Mouse (Mus musculus): ENCODE measurements around the gene Gtf3a.
"Not testable (repeated sequence)": the region's sequence is repeated elsewhere in the genome, so short reads cannot be mapped to it uniquely, and the experiment has no call there.

Gtf3a gene

GRCm38 (mm10) chr5:146948508-146949088 is at the start of gene Gtf3a:
Gtf3a (plus strand) TSS chr5:146948657.
- peak; percentile 93 for DNase-seq (ENCODE audit: low read depth, low spot score)

GRCm38 (mm10) chr5:146900331-146900730 is 48.1 kb upstream of the Gtf3a start:
- DNase-seq (ENCODE audit: low read depth, low spot score) = no peak

- no peak for DNase-seq (ENCODE audit: low read depth, low spot score)
Observed at GRCm38 (mm10) chr5:146901501-146901900, 47.0 kb upstream of the Gtf3a start.

- peak; percentile 49 for DNase-seq (ENCODE audit: low read depth, low spot score)
Observed at GRCm38 (mm10) chr5:146904404-146904803, 44.1 kb upstream of the Gtf3a start.

DNA sequence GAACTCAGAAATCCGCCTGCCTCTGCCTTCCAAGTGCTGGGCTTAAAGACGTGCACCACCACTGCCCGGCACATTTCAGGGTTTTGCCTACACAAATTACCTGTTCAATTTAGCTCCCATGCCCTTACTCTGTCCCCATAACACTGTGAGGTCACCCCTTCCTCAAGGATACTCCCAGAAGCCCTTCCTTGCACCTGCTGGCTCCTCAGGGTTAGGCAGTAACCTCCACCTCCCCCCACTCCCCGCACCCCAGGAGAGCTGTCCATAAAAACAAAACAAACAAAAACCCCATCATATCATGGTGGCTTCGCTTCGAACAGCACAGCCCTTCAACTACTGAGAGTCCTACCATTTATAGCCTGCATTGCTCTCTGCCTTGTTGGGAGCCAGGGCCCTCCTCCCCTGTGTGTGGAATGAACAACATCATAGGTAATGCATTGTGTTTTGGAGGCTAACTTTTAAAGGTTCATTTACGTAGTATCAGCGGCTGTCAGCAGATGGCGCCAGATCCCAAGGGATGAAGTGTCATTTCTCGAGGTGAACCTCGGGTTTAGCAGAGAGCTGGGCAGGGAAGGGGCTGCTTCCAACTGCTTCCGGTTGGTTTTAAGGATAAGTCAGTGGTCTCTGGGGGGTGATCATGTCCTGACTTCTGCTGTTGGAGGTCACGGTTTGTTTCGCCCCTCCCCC is 42.8 kb upstream of the Gtf3a start:
- peak; percentile 15 for DNase-seq (ENCODE audit: low read depth, low spot score)

DNA sequence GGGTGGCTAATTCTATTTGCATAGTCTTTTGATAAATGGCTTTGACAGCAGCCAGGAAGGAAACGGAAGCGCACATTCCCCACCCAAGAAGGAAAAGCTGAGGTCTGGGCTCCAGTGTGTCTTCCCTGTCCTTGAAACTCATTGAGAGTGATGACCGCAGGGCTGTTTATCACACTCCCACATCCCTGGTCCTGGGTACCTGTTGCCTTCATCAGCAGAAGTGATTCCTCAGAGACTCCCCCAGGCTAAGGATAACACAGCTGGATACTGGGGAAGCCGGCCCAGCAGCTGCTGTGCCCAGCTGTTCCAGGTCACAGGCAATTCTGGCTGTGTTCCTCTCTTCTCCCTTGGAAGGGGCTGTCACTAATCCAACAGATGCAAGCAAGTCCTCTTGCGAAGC is 40.9 kb upstream of the Gtf3a start:
- no peak for DNase-seq (ENCODE audit: low read depth, low spot score)

GRCm38 (mm10) chr5:146908629-146909028 is 39.8 kb upstream of the Gtf3a start:
- DNase-seq (ENCODE audit: low read depth, low spot score) = no peak

GRCm38 (mm10) chr5:146912206-146912605 is 36.3 kb upstream of the Gtf3a start:
- DNase-seq (ENCODE audit: low read depth, low spot score) = no peak

GRCm38 (mm10) chr5:146913355-146913754 is 35.1 kb upstream of the Gtf3a start:
- no peak for DNase-seq (ENCODE audit: low read depth, low spot score)

DNA sequence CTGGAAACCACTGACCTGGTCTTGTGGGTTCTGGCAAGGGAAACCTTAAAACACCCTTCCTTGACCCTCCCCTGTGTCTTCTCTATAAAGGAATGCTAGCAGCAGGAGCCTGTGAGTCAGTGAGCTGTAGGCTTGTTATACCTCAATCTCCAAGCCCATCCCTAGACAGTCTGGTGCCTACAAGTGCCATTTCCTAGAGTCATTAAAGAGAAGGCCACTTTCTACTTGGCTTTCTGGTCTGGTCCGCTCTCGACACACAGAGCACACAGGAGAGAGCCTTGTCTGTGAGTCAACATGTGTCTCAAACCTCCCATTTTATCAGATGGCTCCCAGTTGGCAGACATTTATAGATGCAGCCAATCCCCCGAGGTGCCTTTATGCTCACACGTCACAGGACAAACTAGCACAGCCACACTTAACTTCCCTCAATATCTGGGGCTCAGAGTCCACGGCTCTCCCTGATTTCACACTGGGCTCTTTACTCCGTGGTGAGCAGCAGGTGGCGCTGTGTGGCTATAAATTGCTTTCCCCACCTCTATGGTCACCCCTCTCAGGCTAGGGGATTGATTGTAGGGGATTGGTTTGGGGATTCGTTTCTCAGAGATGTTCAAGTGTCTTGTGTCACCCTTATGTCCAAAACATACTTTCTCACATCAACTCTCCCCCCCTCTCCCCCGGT is 34.2 kb upstream of the Gtf3a start:
- no peak for DNase-seq (ENCODE audit: low read depth, low spot score)

DNA sequence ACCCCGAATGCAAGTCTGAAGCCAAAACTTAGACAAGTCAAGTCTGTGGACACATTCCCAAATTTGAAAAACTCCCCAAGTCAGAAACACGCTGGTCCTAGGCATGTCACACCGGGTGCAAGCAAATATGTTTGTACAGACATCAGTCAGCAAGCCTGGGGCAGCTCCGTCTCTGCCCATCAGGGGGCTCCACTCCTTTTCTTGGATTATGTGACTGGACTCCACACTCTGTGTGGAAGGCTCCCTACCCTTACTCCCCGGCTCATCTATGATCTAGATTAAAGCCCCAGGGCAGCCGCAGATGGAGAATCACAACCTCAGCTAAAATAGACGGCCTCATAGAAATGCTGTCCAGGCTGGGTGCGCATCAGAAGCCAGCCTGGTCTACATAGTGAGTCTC is 32.2 kb upstream of the Gtf3a start:
- no peak for DNase-seq (ENCODE audit: low read depth, low spot score)

GRCm38 (mm10) chr5:146916806-146917205 is 31.7 kb upstream of the Gtf3a start:
- no peak for DNase-seq (ENCODE audit: low read depth, low spot score)

DNA sequence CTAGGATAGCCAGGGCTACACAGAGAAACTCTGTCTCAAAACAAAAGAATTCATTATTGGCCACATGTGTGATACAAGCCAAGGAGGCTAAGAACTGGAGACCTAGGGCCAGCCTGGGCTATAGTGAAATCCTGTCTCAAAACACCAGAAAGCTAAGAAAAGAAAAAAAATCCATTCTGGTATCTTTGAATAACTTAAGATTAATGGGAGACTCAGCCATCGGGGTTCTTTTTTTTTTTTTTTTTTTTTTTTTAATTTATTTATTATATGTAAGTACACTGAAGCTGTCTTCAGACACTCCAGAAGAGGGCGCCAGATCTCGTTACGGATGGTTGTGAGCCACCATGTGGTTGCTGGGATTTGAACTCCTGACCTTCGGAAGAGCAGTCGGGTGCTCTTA is 31.1 kb upstream of the Gtf3a start:
- DNase-seq (ENCODE audit: low read depth, low spot score) = not testable (repeated sequence)

- no peak for DNase-seq (ENCODE audit: low read depth, low spot score)
Observed at GRCm38 (mm10) chr5:146919874-146920273, 28.6 kb upstream of the Gtf3a start.

DNA sequence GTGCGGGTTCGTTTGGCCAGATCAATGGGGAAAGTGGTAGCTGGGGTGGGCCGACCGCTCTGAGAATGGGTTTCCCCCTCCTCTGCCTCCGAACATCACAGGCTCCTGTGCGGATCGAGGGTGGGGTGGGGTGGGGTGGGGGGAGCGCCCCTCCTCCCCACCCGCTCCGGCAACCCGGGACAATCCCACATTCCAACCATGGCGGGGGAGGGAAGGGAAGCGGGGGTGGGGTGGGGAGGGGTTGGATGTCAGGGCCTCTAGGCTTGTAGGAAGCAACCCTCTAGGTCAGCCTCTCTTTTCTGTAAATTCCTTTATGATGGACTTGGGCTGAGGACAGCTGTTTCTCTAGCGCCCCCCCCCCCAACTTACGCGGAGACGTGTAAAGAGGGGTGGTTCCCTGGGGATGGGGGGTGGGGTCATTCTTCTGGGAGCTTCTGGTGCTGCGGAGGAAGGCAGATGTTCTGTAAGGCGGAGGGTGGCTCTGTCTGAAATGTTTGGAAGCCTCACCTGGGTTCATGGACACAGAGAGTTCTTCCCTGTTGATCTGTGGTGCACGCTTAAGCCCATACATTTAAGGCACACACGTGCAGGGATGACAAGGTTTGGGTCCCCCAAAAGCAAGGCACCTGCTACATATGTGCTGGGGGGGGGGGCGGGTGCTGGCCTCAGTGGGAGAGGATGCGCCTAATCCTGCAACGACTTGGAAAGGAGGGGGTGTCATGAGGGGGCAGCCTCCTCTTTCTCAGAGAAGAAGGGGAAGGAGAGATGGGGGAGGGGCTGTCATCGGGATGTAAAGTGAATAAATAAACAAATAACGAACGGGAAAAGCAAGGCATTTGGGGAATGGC is 27.9 kb upstream of the Gtf3a start:
- DNase-seq (ENCODE audit: low read depth, low spot score) = no peak

- no peak for DNase-seq (ENCODE audit: low read depth, low spot score)
Observed at GRCm38 (mm10) chr5:146921224-146921623, 27.2 kb upstream of the Gtf3a start.

DNA sequence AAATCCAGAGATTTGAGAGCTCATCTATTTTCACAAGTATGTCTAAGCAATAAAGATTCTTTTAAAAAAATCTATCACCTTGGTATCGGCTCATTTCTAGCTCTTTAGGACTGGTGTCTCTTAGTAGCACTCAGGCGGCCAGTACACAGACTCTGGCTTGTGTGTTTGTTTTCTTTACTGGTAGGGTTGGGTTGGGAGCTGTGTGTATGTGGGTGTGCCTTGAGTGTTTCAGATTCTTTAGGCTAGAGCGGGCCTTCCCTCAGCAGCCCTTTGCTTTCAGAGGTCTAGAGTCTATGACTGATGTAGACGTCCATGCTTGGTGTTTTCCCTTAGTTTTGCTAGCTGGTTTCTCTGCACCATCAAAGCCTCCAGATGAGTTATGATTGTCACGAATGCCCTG is 24.9 kb upstream of the Gtf3a start:
- no peak for DNase-seq (ENCODE audit: low read depth, low spot score)

DNA sequence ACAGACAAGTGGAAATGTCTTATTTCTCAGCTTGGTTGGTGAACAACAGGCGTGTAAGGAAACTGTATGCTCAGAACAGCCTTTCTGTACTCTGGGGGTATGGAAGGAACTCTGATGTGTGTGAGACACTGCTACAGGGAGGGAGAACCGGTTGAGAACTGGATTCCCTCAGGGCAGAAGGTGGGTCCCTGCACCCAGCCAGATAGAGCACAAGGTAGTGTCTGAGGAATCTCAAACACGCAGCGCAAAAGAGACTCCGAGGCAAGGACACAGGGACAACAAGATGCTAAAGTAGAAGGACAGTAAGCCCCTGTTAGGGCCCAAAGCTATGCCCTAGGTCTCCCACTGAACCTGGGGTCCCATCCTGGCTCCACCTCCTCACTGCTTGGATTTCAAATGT is 21.8 kb upstream of the Gtf3a start:
- DNase-seq (ENCODE audit: low read depth, low spot score) = no peak

GRCm38 (mm10) chr5:146931422-146931821 is 17.0 kb upstream of the Gtf3a start:
- no peak for DNase-seq (ENCODE audit: low read depth, low spot score)

GRCm38 (mm10) chr5:146931904-146932553 is 16.4 kb upstream of the Gtf3a start:
- no peak for DNase-seq (ENCODE audit: low read depth, low spot score)

GRCm38 (mm10) chr5:146933466-146933865 is 15.0 kb upstream of the Gtf3a start:
- no peak for DNase-seq (ENCODE audit: low read depth, low spot score)
